ENCODE assay signal across 20 mouse cellular contexts in the genomic region with DNA sequence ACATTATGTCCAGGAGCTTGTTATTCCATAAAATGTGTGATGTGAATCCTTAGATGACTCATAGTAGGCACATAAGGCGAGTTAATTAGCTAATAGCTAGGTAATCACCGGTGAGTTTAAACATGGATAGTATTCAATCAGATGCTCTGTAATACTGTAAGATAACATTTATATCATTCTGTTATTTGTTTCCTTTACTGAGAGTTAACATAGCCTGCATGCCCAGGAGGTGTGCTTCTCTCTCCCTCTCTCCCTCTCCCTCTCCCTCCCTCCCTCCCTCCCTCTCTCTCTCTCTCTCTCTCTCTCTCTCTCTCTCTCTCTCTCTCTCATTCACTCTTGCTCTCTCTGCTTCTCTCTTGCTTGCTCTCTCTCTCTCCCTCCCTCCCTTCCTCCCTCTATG.
DNase-seq lines count a peak whose midpoint lies in the region; ATAC-seq and TF ChIP-seq lines count a peak whose summit lies in the region.
"Had no signal": no experiment of that assay in that cellular context is flagged by ENCODE, and none has a peak within 500 bp of the region (broad histone marks: within the 10 kb centered on the region; RNA-seq: fewer than 3 reads in every experiment).

No protein-coding gene starts in this region.

- WGBS in hindbrain, embryonic 13.5 days, result 83% methylated on average over 2 of the region's 2 CpGs
- 91% methylated on average over 2 of the region's 2 CpGs for WGBS in hindbrain, embryonic 10.5 days
- WGBS in midbrain, embryonic 13.5 days, result 95% methylated on average over 2 of the region's 2 CpGs
- 91% methylated on average over 2 of the region's 2 CpGs for WGBS in midbrain, postnatal 0 days
- 80% methylated on average over 2 of the region's 2 CpGs for WGBS in neural tube, embryonic 12.5 days
- WGBS in neural tube, embryonic 15.5 days, result 66% methylated on average over 2 of the region's 2 CpGs
- 74% methylated on average over 2 of the region's 2 CpGs for WGBS in neural tube, embryonic 14.5 days

- ATAC-seq in hindbrain, embryonic 13.5 days (ENCODE audit: low FRiP score), result no peak
- ATAC-seq in midbrain, embryonic 13.5 days, result 0 out of 2 replicates have a peak, but pooled peaks have one; percentile 50
- no peak for ATAC-seq in midbrain, postnatal 0 days (ENCODE audit: low FRiP score)
- 0 out of 2 replicates have a peak, but pooled peaks have one; percentile 17 for ATAC-seq in neural tube, embryonic 12.5 days (ENCODE audit: low FRiP score, low read depth)
- ATAC-seq in neural tube, embryonic 15.5 days (ENCODE audit: low FRiP score), result no peak
- peak; percentile 38; the same call in 1 of the 2 replicates for ATAC-seq in neural tube, embryonic 14.5 days (ENCODE audit: low read depth)
- ATAC-seq: forebrain, embryonic 14.5 days; forebrain, postnatal 0 days had no signal

- no peaks in the 10 kb centered on the region for H3K36me3 ChIP-seq in hindbrain, embryonic 13.5 days
- H3K36me3 ChIP-seq in hindbrain, embryonic 10.5 days, result no peaks in the 10 kb centered on the region
- no peaks in the 10 kb centered on the region for H3K36me3 ChIP-seq in midbrain, embryonic 13.5 days
- no peaks in the 10 kb centered on the region for H3K36me3 ChIP-seq in midbrain, postnatal 0 days (ENCODE audit: insufficient read depth, low read length)
- H3K36me3 ChIP-seq in neural tube, embryonic 12.5 days, result no peaks in the 10 kb centered on the region
- H3K36me3 ChIP-seq in neural tube, embryonic 15.5 days, result no peaks in the 10 kb centered on the region
- H3K36me3 ChIP-seq in neural tube, embryonic 14.5 days (ENCODE audit: control insufficient read depth, insufficient read depth, low read length), result no peaks in the 10 kb centered on the region
- H3K36me3 ChIP-seq: embryonic facial prominence, embryonic 10.5 days; embryonic facial prominence, embryonic 12.5 days; forebrain, embryonic 12.5 days had no signal

- DNase-seq in hindbrain, embryonic 10.5 days (ENCODE audit: low spot score), result no peak
- DNase-seq in midbrain, postnatal 0 days (ENCODE audit: low spot score), result no peak
- DNase-seq in adrenal gland, adult 18-20 months (ENCODE audit: low spot score in 2 of 2), result no peak
- DNase-seq: adrenal gland, adult 8-10 months; adrenal gland, postnatal 14 days; adrenal gland, postnatal 36 days; cerebellum, adult 11-12 months; cerebellum, adult 2 months; cerebellum, adult 9-10 months; cerebellum, postnatal 25 days had no signal

- no peaks in the 10 kb centered on the region for H3K9me3 ChIP-seq in hindbrain, embryonic 13.5 days
- H3K9me3 ChIP-seq in hindbrain, embryonic 10.5 days, result no peaks in the 10 kb centered on the region
- H3K9me3 ChIP-seq in midbrain, embryonic 13.5 days, result no peaks in the 10 kb centered on the region
- no peaks in the 10 kb centered on the region for H3K9me3 ChIP-seq in midbrain, postnatal 0 days (ENCODE audit: low read length)
- H3K9me3 ChIP-seq in neural tube, embryonic 12.5 days, result no peaks in the 10 kb centered on the region
- H3K9me3 ChIP-seq in neural tube, embryonic 15.5 days (replicated peaks), result no peaks in the 10 kb centered on the region
- no peaks in the 10 kb centered on the region for H3K9me3 ChIP-seq in neural tube, embryonic 14.5 days (ENCODE audit: control insufficient read depth, low read length)
- H3K9me3 ChIP-seq: embryonic facial prominence, embryonic 10.5 days; embryonic facial prominence, embryonic 12.5 days; forebrain, embryonic 12.5 days had no signal

- peaks cover 4% of the 10 kb centered on the region; the same call in 1 of the 2 replicates for H3K4me1 ChIP-seq in hindbrain, embryonic 13.5 days (replicated peaks)
- H3K4me1 ChIP-seq in hindbrain, embryonic 10.5 days (replicated peaks), result no peaks in the 10 kb centered on the region
- H3K4me1 ChIP-seq in midbrain, embryonic 13.5 days (replicated peaks), result no peaks in the 10 kb centered on the region
- no peaks in the 10 kb centered on the region for H3K4me1 ChIP-seq in midbrain, postnatal 0 days (ENCODE audit: insufficient read depth, low read length)
- H3K4me1 ChIP-seq in neural tube, embryonic 12.5 days, result no peaks in the 10 kb centered on the region
- H3K4me1 ChIP-seq in neural tube, embryonic 15.5 days, result 0 out of 2 replicates have a peak, but pooled peaks cover 2% of the 10 kb centered on the region
- H3K4me1 ChIP-seq in neural tube, embryonic 14.5 days (ENCODE audit: control insufficient read depth, insufficient read depth, low read length), result no peaks in the 10 kb centered on the region
- H3K4me1 ChIP-seq: embryonic facial prominence, embryonic 10.5 days; embryonic facial prominence, embryonic 12.5 days; forebrain, embryonic 12.5 days had no signal

- no peak overlapping the region for H3K4me2 ChIP-seq in hindbrain, embryonic 13.5 days
- no peak overlapping the region for H3K4me2 ChIP-seq in midbrain, embryonic 13.5 days (replicated peaks)
- H3K4me2 ChIP-seq in midbrain, postnatal 0 days (ENCODE audit: low read depth, low read length, poor library complexity, severe bottlenecking), result no peak overlapping the region
- H3K4me2 ChIP-seq in neural tube, embryonic 12.5 days (replicated peaks), result no peak overlapping the region
- no peak overlapping the region for H3K4me2 ChIP-seq in neural tube, embryonic 15.5 days
- no peak overlapping the region for H3K4me2 ChIP-seq in neural tube, embryonic 14.5 days (ENCODE audit: low read depth, low read length)
- H3K4me2 ChIP-seq: embryonic facial prominence, embryonic 12.5 days; forebrain, embryonic 12.5 days had no signal

- no peaks in the 10 kb centered on the region for H3K27me3 ChIP-seq in hindbrain, embryonic 13.5 days
- H3K27me3 ChIP-seq in hindbrain, embryonic 10.5 days (ENCODE audit: insufficient read depth, poor library complexity, severe bottlenecking), result no peaks in the 10 kb centered on the region
- no peaks in the 10 kb centered on the region for H3K27me3 ChIP-seq in midbrain, embryonic 13.5 days
- H3K27me3 ChIP-seq in midbrain, postnatal 0 days (ENCODE audit: insufficient read depth, low read length), result no peaks in the 10 kb centered on the region
- no peaks in the 10 kb centered on the region for H3K27me3 ChIP-seq in neural tube, embryonic 12.5 days (replicated peaks)
- H3K27me3 ChIP-seq in neural tube, embryonic 15.5 days (replicated peaks), result no peaks in the 10 kb centered on the region
- no peaks in the 10 kb centered on the region for H3K27me3 ChIP-seq in neural tube, embryonic 14.5 days (ENCODE audit: control insufficient read depth, insufficient read depth, low read length)
- H3K27me3 ChIP-seq: embryonic facial prominence, embryonic 12.5 days; forebrain, embryonic 12.5 days had no signal

- TF ChIP-seq CTCF in midbrain, postnatal 0 days (IDR thresholded peaks at IDR 0.05), result no peak

- no peak overlapping the region for H3K4me3 ChIP-seq in hindbrain, embryonic 13.5 days
- no peak overlapping the region for H3K4me3 ChIP-seq in hindbrain, embryonic 10.5 days
- H3K4me3 ChIP-seq in midbrain, embryonic 13.5 days (replicated peaks), result no peak overlapping the region
- no peak overlapping the region for H3K4me3 ChIP-seq in midbrain, postnatal 0 days (ENCODE audit: low read depth, low read length)
- H3K4me3 ChIP-seq in neural tube, embryonic 12.5 days, result no peak overlapping the region
- no peak overlapping the region for H3K4me3 ChIP-seq in neural tube, embryonic 15.5 days (replicated peaks)
- H3K4me3 ChIP-seq in neural tube, embryonic 14.5 days (ENCODE audit: low read depth, low read length), result no peak overlapping the region
- H3K4me3 ChIP-seq: embryonic facial prominence, embryonic 10.5 days; embryonic facial prominence, embryonic 12.5 days; forebrain, embryonic 12.5 days had no signal

- peak overlapping the region; percentile 64; the same call in 1 of the 2 replicates for H3K27ac ChIP-seq in hindbrain, embryonic 13.5 days
- H3K27ac ChIP-seq in hindbrain, embryonic 10.5 days, result no peak overlapping the region
- H3K27ac ChIP-seq in midbrain, embryonic 13.5 days, result no peak overlapping the region
- H3K27ac ChIP-seq in midbrain, postnatal 0 days (ENCODE audit: low read depth, low read length), result no peak overlapping the region
- no peak overlapping the region; the same call in 1 of the 2 replicates for H3K27ac ChIP-seq in neural tube, embryonic 12.5 days
- no peak overlapping the region for H3K27ac ChIP-seq in neural tube, embryonic 15.5 days (replicated peaks)
- no peak overlapping the region for H3K27ac ChIP-seq in neural tube, embryonic 14.5 days (ENCODE audit: low read depth, low read length)
- H3K27ac ChIP-seq: embryonic facial prominence, embryonic 10.5 days; embryonic facial prominence, embryonic 12.5 days; forebrain, embryonic 12.5 days had no signal

- no peak overlapping the region for H3K9ac ChIP-seq in hindbrain, embryonic 13.5 days
- no peak overlapping the region for H3K9ac ChIP-seq in midbrain, embryonic 13.5 days (replicated peaks)
- H3K9ac ChIP-seq in midbrain, postnatal 0 days (replicated peaks; ENCODE audit: low read length, poor library complexity, severe bottlenecking), result no peak overlapping the region
- no peak overlapping the region for H3K9ac ChIP-seq in neural tube, embryonic 12.5 days
- no peak overlapping the region for H3K9ac ChIP-seq in neural tube, embryonic 15.5 days (replicated peaks)
- no peak overlapping the region for H3K9ac ChIP-seq in neural tube, embryonic 14.5 days (replicated peaks; ENCODE audit: low read depth, low read length)
- H3K9ac ChIP-seq: embryonic facial prominence, embryonic 12.5 days; forebrain, embryonic 12.5 days; forebrain, postnatal 0 days had no signal

Comparison
In these comparisons a context has a peak if more than half of its experiments do, and no peak if none do; other contexts are left out.
1. ATAC-seq: peak in midbrain, embryonic 13.5 days (single experiment), neural tube, embryonic 12.5 days (single experiment) and neural tube, embryonic 14.5 days (single experiment); none in hindbrain, embryonic 13.5 days (single experiment), midbrain, postnatal 0 days (single experiment) and neural tube, embryonic 15.5 days (single experiment).